Mouse (Mus musculus) MEL (cell line): Measurements from ENCODE around the gene Hes2.

ENCODE experiments used
- CHD2 ChIP-seq: IDR thresholded peaks from 2 replicates; pipeline ENCODE4 v1.6.1; 2011; ENCODE audit warnings: low read length, improper control_type of control experiment
- ELF1 ChIP-seq: IDR thresholded peaks from 2 replicates; pipeline ENCODE4 v1.6.1; 2014; ENCODE audit warnings: low read depth, mild to moderate bottlenecking, inconsistent platforms, low read length, improper control_type of control experiment, moderate library complexity
- HCFC1 ChIP-seq: IDR thresholded peaks from 2 replicates; pipeline ENCODE4 v1.6.1; 2012; ENCODE audit warnings: low read depth, mild to moderate bottlenecking, inconsistent platforms, low read length, improper control_type of control experiment, moderate library complexity
- RCOR1 ChIP-seq: IDR thresholded peaks from 2 replicates; pipeline ENCODE4 v1.6.1; 2012; ENCODE audit warnings: low read depth, mild to moderate bottlenecking, inconsistent platforms, low read length, improper control_type of control experiment

DNA sequence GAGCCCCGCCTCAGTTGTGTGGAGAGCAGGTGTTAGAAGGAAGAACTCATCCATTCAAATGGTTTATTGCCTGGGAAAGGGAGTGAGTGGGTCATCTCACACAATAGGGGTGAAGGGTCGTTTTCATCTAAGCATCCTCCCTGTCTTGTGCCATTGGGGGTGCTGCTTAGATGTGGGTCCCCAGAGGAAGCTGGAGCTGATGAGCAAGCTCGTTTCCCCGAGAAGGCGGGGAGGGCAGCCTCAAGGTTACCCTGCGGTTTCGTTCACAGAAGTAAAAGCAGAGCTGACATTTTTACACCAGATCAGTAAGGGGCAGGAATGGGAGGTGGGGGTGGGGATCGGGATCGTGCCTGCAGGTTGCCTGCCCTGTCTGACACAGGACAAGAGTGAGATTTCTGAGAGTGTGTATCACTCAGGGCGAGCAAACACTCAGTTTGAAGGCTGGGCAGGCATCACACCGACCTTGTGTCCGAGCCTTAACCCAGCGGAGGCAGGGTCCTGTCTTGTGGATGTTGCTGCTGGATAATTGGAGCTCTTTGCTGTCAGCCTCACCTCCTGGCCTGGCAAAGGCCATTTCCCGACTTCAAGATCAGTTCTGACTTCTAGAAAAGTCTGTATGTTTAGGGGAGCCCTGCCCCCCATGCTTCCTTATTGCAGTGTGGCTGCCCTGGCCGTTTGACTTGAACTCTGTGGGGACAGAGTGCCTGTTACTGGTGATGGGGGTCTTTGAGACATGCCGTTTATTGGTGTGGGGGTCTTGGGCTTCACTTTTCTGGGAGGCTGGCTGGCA lies 20.4 kb downstream of the Hes2 start:
- TF ChIP-seq ELF1 (no peak), RCOR1 (no peak), HCFC1 (no peak), CHD2 (no peak; the same call in 1 of the 2 replicates)
